Mouse (Mus musculus) heart, postnatal 0 days (tissue): ENCODE measurements around the gene Dhx16. TPM values are rescaled to one million over a fixed set of nuclear protein-coding genes. Genes with fewer than 3 reads are reported as not detected.

Experiments
- ATAC-seq: fragments of 200-750 bp; cut with Nextera tagmentation; 2 replicates; pipeline ENCODE4 v1.8.0; 2017; ENCODE audit warnings: low read depth, moderate number of reproducible peaks, moderate library complexity; ENCODE audit not compliant: insufficient read depth
- DNase-seq: peaks from one replicate; pipeline ENCODE4 v3.0.0-alpha.2; 2016; ENCODE audit warnings: low spot score
- H3K27ac ChIP-seq: fragments of 300-500 bp; sonication (generic); 2 replicates; pipeline ENCODE4 v1.5.1; 2014; ENCODE audit warnings: low read depth, mild to moderate bottlenecking
- H3K27me3 ChIP-seq: fragments of 300-500 bp; sonication (generic); 2 replicates; pipeline ENCODE4 v1.6.1; 2014; ENCODE audit warnings: low read length, mixed read lengths; ENCODE audit not compliant: control insufficient read depth, insufficient read depth
- H3K36me3 ChIP-seq: fragments of 300-500 bp; sonication (generic); replicated peaks from 2 replicates; pipeline ENCODE4 v1.6.1; 2014; ENCODE audit warnings: low read length, mixed read lengths; ENCODE audit not compliant: control insufficient read depth, insufficient read depth
- H3K4me1 ChIP-seq: fragments of 300-500 bp; sonication (generic); 2 replicates; pipeline ENCODE4 v1.6.1; 2014; ENCODE audit warnings: antibody characterized with exemption; ENCODE audit not compliant: control insufficient read depth, insufficient read depth
- H3K4me2 ChIP-seq: fragments of 300-500 bp; sonication (generic); 2 replicates; pipeline ENCODE4 v1.6.1; 2014; ENCODE audit warnings: low read depth, mild to moderate bottlenecking, low read length, moderate library complexity
- H3K4me3 ChIP-seq: fragments of 300-500 bp; sonication (generic); 2 replicates; pipeline ENCODE4 v1.5.1; 2014; ENCODE audit warnings: low read depth, low read length
- H3K9ac ChIP-seq: fragments of 300-500 bp; sonication (generic); replicated peaks from 2 replicates; pipeline ENCODE4 v1.6.1; 2014; ENCODE audit warnings: low read depth, low read length, mixed read lengths
- H3K9me3 ChIP-seq: fragments of 300-500 bp; sonication (generic); replicated peaks from 2 replicates; pipeline ENCODE4 v1.6.1; 2016; ENCODE audit warnings: low read length; ENCODE audit not compliant: control insufficient read depth
- CTCF ChIP-seq: IDR thresholded peaks from 2 replicates; pipeline ENCODE4 v1.5.1; 2016; ENCODE audit warnings: antibody characterized with exemption, control low read depth, low read depth
- EP300 ChIP-seq: IDR thresholded peaks from 2 replicates; pipeline ENCODE4 v1.6.1; 2016; ENCODE audit warnings: antibody characterized with exemption, low read depth
- WGBS: fragments of 180-500 bp; shearing (Covaris S2); extraction: QIAGEN DNeasy Blood & Tissue Kit; methylation state at CpG from one replicate; pipeline ENCODE4 v1.1.7; 2014; 5-methylcytosine and 5-hydroxymethylcytosine counted together
- polyA plus RNA-seq: library from polyadenylated mRNA; unstranded; fragments of >200 nt; fragmentation: Nextera tagmentation; extraction: Ambion mirVana; gene quantifications from 2 replicates; pipeline ENCODE4 v1.2.1, GENCODE M21; 2015
- total RNA-seq: library from RNA; depleted of rRNA; stranded (reverse); fragments of >200 nt; gene quantifications from 2 replicates; pipeline ENCODE4 v1.2.3, GENCODE M21; 2014; ENCODE audit warnings: low replicate concordance

Dhx16 gene
- total and polyA plus RNA-seq, 2 experiments from 2014 or later: 15.0 to 18.2 TPM

GRCm38 (mm10) chr17:35835424-35836140, 44.0 kb upstream of the Dhx16 start:
- no peak for ATAC-seq
- WGBS: 61% methylated on average over 26 of the region's 26 CpGs
- peaks cover 50% of the 10 kb centered on the region for H3K36me3 ChIP-seq

DNA sequence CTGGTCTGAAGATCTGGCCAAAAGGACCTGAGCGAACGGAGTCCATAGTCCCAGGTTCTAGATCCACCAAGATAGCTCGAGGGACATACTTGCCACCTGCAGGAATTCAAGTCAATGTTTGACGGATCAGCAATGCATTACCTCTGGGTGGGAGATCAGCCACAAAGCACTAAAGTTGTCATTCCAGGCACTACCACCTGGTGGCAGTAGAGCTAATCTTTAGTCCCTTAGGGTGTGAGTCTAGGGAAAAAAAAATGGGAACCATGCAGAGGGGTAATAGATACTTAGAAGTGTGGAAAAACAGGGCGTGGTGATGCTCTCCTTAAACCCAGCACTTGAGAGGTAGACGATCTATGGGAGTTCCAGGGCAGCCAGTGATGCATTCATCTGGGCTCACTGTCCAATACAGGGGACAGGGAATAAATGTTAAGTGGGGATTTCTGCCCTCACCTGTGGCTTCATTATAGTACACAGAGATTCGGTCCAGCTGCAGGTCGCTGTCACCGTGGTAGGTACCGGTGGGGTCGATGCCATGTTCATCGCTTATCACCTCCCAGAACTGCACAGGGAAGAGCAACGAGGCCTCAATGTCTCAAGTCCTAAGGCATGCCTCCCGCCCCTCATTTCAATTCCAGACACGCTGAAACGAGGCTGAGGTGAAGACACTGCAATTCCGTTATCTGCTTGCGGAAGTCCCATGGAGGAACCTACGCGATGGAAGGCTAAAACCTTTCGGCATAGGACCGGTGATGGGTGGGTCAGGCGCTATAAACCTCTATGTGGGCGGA, 43.2 kb upstream of the Dhx16 start:
- no peak for ATAC-seq
- DNase-seq: peak; percentile 90
- Histone ChIP-seq H3K27ac (peak overlapping the region; percentile 89), H3K4me3 (peak overlapping the region; percentile 73), H3K36me3 (peaks cover 42% of the 10 kb centered on the region), H3K4me1 (peaks cover 10% of the 10 kb centered on the region), H3K9me3 (no peaks in the 10 kb centered on the region), H3K27me3 (no peaks in the 10 kb centered on the region), H3K9ac (peak overlapping the region; percentile 82), H3K4me2 (peak overlapping the region; percentile 75)
- no peak for TF ChIP-seq EP300
- peak; percentile 82 for TF ChIP-seq CTCF
- WGBS: 5% methylated on average over 24 of the region's 24 CpGs

More at GRCm38 (mm10) chr17:35835424-35836140, 44.0 kb upstream of the Dhx16 start:
- peak overlapping the region; percentile 75 for H3K4me2 ChIP-seq
- no peak overlapping the region for H3K9ac ChIP-seq
- TF ChIP-seq CTCF: no peak
- TF ChIP-seq EP300: 0 out of 2 replicates have a peak, but pooled peaks have one; percentile 26
- DNase-seq: no peak
- peaks cover 10% of the 10 kb centered on the region for H3K4me1 ChIP-seq
- no peaks in the 10 kb centered on the region for H3K27me3 ChIP-seq
- no peak overlapping the region for H3K27ac ChIP-seq
- peak overlapping the region; percentile 73 for H3K4me3 ChIP-seq
- H3K9me3 ChIP-seq: no peaks in the 10 kb centered on the region

GRCm38 (mm10) chr17:35836991-35837422, 42.6 kb upstream of the Dhx16 start:
- H3K27me3 ChIP-seq: no peaks in the 10 kb centered on the region
- H3K27ac ChIP-seq: peak overlapping the region; percentile 89
- H3K4me3 ChIP-seq: peak overlapping the region; percentile 73
- peaks cover 14% of the 10 kb centered on the region for H3K4me1 ChIP-seq
- H3K9me3 ChIP-seq: no peaks in the 10 kb centered on the region
- H3K9ac ChIP-seq: peak overlapping the region; percentile 82
- 0% methylated on average over 25 of the region's 25 CpGs for WGBS
- DNase-seq (peak; percentile 81), ATAC-seq (peak; percentile 29)
- peaks cover 36% of the 10 kb centered on the region for H3K36me3 ChIP-seq
- H3K4me2 ChIP-seq: peak overlapping the region; percentile 75
- TF ChIP-seq CTCF: no peak
- peak; percentile 69; the same call in 1 of the 2 replicates for TF ChIP-seq EP300

GRCm38 (mm10) chr17:35837487-35837886, 42.1 kb upstream of the Dhx16 start:
- ATAC-seq: no peak
- H3K27me3 ChIP-seq: no peaks in the 10 kb centered on the region
- H3K36me3 ChIP-seq: peaks cover 35% of the 10 kb centered on the region
- H3K4me3 ChIP-seq: peak overlapping the region; percentile 73
- H3K4me2 ChIP-seq: peak overlapping the region; percentile 75
- peaks cover 17% of the 10 kb centered on the region for H3K4me1 ChIP-seq
- WGBS: under 1% methylated on average over 18 of the region's 18 CpGs
- no peaks in the 10 kb centered on the region for H3K9me3 ChIP-seq
- no peak for TF ChIP-seq CTCF
- TF ChIP-seq EP300: no peak
- peak; percentile 62 for DNase-seq
- H3K27ac ChIP-seq: peak overlapping the region; percentile 89
- peak overlapping the region; percentile 82 for H3K9ac ChIP-seq

- TF ChIP-seq EP300: peak; percentile 74
- no peak for TF ChIP-seq CTCF
- peak within 1 kb of the TSS; percentile 75 for H3K4me2 ChIP-seq
- WGBS: under 1% methylated on average over 29 of the region's 29 CpGs
- peak; percentile 98 for DNase-seq
- peaks cover 17% of the 10 kb centered on the region for H3K4me1 ChIP-seq
- peak within 1 kb of the TSS; percentile 73 for H3K4me3 ChIP-seq
- peak; percentile 73 for ATAC-seq
- H3K27me3 ChIP-seq: no peaks in the 10 kb centered on the region
- H3K9ac ChIP-seq: peak within 1 kb of the TSS; percentile 82
- H3K9me3 ChIP-seq: no peaks in the 10 kb centered on the region
- H3K27ac ChIP-seq: peak within 1 kb of the TSS; percentile 89
- H3K36me3 ChIP-seq: peaks cover 29% of the 10 kb centered on the region
Measured at GRCm38 (mm10) chr17:35838122-35838544, 41.5 kb upstream of the Dhx16 start, which contains the start of gene Tubb5. Gene Tubb5 (minus strand): TSS chr17:35838306.
